Mouse (Mus musculus): ENCODE results near the gene Wfdc21.

Wfdc21 gene

DNA sequence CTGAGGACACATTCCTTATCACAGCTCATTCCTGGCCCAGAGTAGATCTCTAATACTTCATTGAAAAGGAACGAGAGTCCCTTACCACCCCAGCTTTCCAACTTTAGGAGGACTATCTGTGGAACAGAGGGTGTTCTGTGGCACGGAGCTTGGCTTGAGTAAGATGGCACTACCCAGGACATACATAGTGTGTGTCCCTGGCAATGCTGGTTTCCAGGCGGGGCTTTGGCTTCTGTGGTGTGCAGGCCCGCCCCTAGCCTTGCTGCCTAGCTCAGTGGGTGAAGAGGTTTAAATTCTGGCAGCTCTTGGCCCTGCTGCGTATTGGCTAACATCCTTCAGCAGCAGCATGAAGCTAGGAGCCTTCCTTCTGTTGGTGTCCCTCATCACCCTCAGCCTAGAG lies at the start of gene Wfdc21:
Gene Wfdc21, plus strand, starts transcription at position 260 of the 400 bp plus-strand sequence.
- DNase-seq (ENCODE audit: low spot score) = no peak

DNA sequence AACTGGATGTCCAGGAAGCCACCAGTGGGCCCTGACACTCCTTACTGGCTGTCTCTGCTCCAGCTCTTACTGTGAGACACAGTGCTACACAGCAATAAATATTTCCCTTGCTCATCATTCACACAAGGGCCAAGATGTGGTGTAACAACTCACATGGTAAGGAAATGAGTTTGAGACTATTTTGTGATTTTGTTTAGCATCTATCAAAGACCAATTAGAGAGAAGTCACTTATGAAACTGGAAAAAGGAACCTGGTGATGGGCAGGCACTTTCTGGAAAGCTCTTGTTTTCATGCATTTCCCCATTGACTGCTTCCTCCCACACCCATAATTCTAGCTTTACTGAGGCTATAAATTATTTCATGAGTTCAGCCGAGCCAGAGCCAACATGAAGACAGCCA lies 43.0 kb upstream of the Wfdc21 start, which contains the start of gene Wfdc17:
Gene Wfdc17, plus strand, starts transcription at position 287 of the 400 bp plus-strand sequence.
- no peak for DNase-seq (ENCODE audit: low spot score)

DNA sequence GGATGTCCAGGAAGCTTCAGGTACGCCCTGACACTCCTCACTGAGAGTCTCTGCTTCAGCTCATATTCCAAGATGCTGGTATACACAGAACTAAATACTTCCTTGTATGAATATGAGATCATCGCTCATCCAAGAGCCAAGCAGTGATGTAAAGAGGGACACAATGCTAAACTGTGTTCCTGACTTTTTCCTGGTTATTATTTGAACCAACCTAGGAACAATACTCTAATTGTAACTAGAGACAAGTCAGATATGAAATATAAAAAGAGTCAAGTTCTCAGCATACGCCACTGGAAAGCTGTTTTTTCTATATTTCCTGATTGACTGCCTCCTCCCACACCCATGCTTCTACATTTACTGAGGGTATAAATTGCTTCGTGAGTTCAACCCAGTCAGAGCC lies 38.0 kb upstream of the Wfdc21 start, which contains the start of gene Wfdc18:
Gene Wfdc18, plus strand, starts transcription at position 301 of the 400 bp plus-strand sequence.
- DNase-seq (ENCODE audit: low spot score) = no peak

DNA sequence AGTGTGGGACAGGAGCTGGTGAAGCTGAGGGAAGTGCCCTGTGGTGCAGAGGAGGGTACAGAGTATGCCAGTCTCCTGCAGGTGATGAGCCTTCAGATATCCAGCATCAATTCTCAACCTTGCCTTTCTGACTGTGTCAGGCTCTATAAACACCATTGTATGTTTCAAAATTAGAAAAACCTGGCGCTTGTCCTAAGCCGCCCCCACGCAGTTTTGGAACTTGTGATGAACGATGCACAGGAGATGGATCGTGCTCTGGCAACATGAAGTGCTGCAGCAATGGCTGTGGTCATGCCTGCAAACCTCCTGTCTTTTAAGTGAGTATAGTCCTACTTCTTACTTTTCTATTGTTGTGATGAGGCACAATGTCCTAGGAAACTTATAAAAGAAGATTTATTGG lies 37.1 kb upstream of the Wfdc21 start:
- DNase-seq (ENCODE audit: low spot score) = no peak

DNA sequence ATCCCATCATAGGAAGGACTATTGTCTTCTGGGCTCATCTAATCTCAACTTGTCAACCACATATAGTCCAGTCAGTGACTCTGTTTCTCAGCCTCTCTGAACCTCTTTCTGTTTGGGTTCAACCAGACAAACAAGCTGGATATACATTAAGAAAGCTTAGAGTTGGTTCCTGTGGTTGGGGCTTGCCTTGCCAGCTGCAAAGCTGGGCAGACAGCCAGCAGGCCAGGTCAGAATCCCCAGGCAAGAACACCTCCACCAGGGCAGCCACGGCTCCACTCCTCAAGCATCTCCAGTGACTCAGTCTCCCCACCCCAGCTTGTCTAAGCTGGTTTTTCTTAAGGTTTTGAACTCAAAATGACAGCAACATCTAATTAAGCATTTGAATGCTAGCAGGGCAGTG lies 34.1 kb upstream of the Wfdc21 start:
- no peak for DNase-seq (ENCODE audit: low spot score)

DNA sequence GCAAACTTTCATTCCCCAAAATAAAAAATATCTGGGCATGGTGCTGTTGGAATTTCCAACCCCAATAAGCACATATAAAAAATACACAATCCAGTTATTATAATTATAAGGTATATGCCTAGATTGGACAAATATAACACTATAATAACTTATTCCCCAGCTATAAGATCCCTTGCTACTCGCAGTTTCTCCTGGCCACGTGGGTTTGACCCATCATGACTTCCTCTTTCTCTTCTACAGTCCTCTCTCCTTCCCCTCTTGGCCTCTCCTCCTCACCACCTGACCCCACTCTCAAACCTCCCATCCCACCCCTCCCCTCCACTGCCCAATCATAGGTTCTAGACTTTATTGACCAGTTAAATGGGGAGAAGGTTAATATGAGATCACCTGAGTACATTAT lies 32.8 kb upstream of the Wfdc21 start:
- DNase-seq (ENCODE audit: low spot score) = no peak

DNA sequence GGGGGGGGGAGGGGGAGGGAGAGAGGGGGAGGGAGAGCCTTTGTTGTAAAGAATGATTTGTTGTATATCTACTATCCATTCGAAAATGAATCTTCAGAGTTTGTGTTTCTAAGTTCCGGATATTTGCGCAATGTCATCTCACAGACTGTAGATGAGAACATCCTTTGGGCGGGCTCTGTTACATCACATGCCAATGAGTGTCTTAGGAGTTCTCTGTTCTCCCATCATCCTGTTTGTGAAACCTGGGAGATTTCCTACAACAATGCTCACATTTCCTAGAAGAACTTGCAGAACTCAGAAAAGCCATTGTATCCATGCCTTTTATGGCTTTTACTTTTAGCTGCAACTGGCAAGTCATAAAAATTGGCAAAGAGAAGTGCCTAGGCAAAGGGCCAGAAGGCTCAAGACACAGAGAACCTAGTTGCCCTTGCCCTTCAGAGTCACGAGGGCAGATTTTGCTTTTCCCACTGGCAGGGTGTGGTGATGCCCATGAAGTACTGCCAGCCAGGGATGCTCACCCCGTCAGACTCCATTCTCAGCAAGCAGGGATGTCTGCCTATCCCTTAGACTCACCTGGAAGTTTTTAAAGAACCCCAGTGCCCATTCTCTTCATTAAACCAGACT lies 29.6 kb upstream of the Wfdc21 start:
- no peak for DNase-seq (ENCODE audit: low spot score)

DNA sequence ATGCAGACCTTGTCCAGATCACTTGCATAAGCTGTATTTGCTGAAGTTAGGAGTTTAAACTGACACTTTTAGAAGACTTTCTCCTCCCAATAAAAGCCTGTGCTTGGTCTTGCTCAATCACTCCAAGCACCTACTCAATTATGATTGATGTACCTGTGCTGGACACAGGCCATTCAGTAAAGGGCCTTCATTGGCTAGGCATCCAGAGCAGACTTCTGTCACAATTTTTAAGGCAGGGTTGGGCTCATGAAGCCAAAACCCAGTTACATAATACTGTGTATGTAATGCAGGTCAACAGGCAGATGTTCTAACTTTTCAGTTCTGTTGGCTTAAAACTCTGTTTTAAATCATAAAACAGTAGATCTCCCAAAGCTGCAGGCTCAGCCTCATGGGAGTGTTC lies 26.0 kb upstream of the Wfdc21 start:
- no peak for DNase-seq (ENCODE audit: low spot score)

DNA sequence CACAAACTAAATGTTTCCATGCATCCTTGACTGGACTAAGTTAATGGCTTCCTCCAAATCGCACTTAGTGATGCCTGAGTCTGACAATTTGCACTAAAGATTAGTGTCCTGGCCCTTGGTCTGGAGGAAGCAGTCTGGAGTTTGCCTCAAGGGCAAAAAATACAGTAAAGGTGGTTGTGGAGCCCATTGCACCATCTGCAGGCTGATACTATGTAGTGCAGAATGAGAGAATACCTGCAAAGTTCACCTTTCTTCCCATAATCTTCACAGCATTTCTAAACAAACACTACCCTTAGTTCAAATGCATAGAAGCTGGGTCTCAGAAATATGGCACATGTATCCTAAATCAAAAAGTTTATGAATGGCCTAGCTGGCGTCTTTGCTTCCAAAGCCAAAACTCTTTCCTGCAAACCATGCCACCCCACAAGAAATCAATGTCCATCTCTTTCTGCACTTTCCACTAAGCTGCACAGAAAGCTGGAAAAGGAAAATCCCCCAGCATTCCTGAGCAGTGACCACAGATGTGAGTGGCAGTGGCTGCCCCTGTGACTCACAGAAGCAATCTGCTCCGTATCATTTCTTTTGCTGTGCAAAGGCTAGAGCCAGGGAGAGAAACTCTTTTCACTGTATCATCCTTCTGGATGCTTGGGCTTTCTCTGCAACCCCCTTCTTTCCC lies 17.8 kb upstream of the Wfdc21 start:
- DNase-seq (ENCODE audit: low spot score) = no peak

DNA sequence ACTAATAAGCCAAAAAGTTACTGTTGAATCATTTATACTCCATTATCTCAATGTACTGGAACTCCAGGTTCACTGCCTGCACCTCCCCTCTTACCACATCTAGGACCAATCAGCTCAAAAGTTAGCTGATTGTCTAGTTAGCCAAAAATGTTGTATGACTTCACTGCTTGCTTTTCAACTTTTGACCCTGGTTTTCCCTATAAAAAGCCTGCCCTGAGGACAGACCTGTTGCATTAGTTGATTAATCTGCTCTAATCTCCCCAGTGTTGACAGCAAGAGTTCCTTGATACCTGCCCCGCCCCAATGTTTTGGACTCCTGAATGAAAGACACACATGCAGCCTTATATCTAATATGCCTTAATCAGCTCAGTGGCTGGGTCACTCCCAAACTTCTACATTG lies 15.6 kb upstream of the Wfdc21 start:
- no peak for DNase-seq (ENCODE audit: low spot score)

DNA sequence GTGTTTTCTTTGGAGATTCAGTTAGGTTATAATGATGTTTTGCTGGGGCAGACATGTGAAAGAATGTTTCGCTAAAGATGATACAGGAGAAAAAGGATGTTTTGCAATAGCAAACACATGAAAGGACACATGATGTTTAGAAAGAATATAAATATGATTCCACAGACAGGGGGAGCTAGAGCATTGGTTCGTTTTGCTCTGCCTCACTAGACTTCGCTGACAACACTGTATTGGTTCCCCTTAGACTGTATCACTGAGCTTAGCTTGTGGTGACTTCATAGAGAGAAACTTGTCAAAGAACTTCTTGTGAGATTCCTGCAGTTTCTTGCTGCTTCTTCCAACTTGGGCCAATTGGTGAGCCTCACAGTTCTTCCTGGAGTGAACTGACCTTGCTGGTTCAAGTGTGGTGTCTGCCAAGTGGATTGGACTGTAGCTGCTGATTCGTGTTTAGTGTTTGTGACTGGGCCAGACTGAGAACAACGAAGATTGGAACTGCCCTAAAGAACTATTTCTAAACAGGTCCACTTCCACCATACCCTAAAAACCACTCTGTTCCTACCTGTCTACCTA lies 13.6 kb upstream of the Wfdc21 start:
- no peak for DNase-seq (ENCODE audit: low spot score)

DNA sequence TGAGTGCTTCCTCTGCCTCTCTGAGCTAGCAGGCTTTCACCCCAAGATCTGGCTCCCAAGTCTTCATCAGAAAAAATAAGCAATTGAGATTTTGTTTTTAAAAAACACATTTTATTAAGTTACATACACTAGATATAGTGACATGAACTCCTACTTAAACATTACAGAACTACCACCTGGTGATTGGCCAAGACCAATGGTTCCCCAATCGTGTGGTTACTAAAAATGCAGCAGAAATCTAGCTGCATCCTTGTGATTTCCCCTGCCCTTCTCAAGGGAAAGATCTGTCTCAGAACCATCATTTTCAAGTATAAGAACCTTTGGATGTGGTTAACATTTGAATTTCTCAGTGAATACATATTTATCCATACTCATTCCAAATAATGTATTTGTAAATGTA lies 12.5 kb upstream of the Wfdc21 start:
- DNase-seq (ENCODE audit: low spot score) = no peak

DNA sequence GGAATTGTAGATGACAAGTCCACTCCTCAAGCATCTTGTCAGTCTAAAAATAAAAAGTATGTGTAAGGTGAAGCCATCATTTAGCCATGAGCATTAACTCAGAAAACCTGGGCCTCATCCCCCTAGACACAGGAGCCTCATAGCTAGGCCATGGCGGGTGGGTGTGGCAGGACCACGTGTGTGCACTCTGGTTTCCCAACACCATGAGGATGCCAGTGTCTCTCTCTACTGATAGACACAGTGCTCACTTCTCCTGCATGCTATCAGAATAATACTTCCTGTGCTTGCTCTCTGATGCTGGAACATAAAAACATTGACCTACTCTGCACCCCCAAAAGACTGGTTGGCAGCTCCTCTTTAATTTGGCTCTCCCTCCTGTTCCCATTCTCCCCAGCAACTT lies 10.9 kb upstream of the Wfdc21 start:
- no peak for DNase-seq (ENCODE audit: low spot score)

DNA sequence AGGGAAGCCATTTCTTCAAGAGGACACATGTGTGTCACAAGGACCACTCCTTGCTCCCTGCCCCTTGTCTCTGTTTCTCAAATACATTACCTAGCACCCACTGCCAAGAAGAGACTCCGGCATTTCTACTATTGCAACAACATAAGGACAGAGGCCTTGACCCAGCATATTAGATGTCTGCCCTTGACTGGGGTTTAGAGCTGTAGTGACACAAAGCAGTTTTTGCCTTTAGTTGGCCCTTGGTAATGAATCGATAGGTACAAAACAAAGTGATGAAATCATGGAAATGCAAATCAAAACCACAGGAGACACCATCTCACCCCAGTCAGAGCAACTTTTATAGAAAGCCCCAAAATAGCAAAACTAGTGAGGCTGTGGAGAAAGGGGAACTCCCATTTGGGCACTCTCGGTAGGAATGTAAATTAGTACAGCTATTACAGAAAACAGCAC lies 9.6 kb upstream of the Wfdc21 start:
- DNase-seq (ENCODE audit: low spot score) = no peak

DNA sequence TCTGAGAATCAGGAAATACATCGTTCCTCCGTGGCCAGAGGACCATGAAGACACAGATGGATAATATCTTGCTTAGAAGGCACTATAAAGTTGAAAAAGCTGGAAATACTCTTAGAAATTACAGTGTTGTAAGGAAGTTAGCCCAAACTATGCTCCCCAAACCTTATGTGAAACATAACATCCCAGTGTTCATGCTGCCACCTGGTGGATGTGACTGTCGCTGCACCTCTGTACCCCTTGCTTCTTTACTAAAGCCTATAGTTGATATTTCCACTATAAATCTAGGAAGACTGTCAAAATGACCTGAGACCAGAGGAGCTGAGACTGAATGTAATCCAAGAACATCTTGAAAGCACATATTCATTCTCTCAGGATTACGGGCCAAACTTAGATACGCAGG lies 7.5 kb upstream of the Wfdc21 start:
- DNase-seq (ENCODE audit: low spot score) = peak; percentile 45

DNA sequence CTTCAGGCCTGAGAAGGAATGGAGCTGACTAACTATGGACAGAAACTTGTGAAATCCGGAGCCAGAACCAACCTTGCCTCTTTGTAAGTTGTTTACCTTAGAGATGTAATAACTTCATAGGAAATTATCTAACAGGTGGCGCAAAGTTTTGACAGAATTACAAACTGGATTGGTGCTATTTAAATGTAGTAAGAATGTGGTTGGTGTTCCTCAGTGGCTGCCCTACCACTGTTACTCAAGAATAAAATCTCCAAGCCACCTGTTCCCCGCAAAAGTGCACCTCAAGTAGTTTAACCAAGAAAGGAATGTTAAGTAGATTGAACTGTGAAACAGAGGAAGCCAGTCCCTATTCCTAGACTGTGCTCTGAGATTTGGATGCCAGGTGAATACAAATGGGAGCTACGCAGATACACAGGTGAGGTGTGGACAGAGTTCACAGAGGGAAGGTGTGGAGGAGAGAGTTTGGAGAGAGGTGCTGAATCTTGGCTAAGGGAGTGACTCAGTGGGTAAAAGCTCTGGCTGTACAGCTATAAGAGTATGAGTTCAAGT lies 6.2 kb upstream of the Wfdc21 start:
- no peak for DNase-seq (ENCODE audit: low spot score)

DNA sequence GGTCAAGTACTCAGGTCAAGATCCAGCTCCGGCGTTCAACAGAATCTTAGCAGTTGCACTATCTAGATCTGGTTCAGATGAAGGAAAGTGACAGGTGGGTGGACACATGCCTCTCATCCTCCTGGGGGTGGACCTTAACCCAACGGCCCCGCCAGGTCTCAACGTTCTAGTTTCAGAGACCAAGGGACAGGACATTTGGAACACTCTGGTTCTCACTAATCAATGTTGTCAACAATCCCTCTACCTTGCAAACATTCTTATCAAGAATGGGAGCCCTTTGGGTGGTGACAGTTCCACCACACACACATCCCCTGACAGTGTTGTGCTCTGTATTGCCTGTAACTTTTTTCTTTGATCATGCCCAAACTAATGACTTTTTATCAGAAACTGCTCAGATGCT lies 4.9 kb upstream of the Wfdc21 start:
- DNase-seq (ENCODE audit: low spot score) = no peak

DNA sequence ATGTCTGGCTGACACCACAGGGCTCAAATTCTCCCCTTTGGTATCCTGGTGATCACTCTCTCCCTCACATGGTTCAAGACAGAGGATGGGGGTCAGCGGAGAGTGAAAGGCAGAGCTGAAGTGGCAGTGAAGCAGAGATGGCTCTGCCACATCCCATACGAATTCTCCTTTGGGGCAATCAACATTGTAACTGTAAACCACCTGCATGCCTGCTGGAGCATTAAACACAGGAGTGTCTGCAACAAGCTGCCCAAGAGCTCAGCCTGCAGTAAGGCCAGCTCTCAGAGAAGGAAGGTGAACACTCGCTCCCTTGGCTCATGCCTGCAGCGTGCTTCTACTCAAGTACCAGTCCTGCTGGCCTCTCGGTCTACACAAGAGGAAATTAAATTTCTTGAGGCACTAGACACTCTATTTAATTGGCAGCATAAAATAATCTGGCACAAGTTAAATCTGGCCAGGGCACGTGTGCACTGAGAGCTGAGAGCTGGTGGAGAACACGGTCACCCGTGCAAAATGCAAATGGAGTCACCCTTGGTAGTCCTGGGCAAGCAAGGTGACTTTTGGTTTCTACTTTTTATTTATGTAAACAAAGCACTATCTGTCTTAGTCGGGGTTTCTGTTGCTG lies 3.9 kb upstream of the Wfdc21 start:
- DNase-seq (ENCODE audit: low spot score) = no peak

DNA sequence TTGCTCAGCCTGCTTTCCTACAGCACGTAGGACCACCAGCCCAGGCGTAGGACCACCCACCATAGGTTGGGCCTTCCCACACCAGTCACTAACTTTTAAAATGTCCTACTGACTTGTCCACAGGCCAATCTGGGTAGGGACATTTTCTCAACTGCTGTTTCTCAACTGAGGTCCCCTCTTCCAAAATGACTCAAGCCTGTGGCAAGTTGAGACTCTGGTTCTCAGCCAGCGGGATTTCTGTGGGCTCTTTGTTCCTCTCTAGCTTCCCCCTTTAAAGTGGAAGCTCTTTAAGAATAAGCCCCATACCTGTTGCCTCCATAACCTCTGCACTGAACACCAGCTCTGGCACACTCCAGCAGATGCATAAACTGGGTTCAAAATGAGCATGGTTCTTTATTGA lies 3.2 kb upstream of the Wfdc21 start:
- no peak for DNase-seq (ENCODE audit: low spot score)

DNA sequence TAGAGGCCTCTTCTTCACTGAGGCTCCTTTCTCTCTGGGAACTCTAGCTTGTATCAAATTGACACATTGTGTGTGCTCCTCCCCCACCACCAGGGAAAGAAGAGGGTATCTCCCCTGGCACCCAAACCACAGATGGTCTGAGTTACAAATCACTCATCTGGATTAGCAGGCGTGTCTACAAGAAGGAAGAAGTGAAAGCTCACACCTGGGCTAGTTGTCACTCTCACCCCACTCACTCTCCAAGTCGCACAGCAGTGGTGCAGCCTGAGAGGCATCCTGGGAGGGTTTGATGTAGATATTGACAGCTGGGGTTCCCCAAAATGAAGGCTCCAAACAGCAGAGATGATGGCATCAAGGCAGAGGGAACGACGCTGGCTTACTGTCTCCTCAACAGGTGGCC lies 588 bp upstream of the Wfdc21 start:
- peak; percentile 32 for DNase-seq (ENCODE audit: low spot score)

DNA sequence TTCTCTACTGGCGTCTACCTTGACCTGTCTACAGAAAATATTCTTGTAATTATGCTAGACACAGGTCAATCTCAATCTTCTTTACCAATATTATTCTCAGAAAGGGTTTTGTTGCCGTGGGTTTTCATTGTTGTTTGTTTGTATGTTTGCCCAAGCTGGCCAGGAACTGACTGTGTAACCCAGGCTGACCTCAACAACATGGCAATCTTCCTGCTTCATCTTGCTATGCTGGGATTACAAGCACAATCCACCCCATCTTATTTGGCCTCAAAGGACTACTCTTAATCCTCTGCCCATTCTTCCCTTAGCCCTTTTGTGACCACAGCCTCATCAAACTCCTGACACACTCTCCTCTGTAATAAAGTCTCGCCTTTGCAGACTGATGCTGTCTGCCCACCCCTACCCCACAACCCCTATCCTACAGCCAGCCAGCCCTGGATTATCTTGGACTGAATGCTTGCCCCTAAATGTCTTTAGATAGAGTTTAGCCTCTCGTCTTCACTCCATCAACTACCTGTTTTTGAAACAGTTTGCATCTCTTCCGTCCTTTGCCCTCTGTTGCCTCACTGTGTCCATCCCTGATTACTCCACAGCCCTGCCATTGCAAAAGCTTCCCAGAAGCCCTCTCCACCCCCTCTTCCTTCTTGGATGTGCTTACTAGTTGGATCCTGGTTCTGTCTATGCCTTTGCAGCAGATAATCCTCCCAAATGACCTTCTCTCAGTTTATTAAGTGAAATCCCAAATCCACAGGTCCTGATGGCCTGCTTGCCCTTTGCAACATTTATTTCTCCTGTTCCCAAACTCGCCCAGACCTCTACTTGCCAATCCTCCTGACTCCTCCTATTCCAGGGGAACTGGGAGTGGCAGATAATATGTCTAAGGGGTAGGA lies 881 bp downstream of the Wfdc21 start:
- no peak for DNase-seq (ENCODE audit: low spot score)

All from spleen, adult 12 weeks (tissue).